Comparison of ENCODE assay signal across 7 mouse cellular contexts in genomic region chr10:37139443-37140165, GRCm38 (mm10). TPM values are rescaled to one million over a fixed set of nuclear protein-coding genes. Genes with fewer than 3 reads are reported as not detected.
DNase-seq lines count a peak whose midpoint lies in the region; ATAC-seq and TF ChIP-seq lines count a peak whose summit lies in the region.

No protein-coding gene starts in this region.

- peak; percentile 9 for DNase-seq in ES-CJ7 (ENCODE audit: low read depth, low spot score)
- peak; percentile 16 to 21 for DNase-seq in adrenal gland, postnatal 36 days
- DNase-seq in heart, postnatal 0 days (ENCODE audit: low spot score): peak; percentile 36
- DNase-seq in layer of hippocampus, adult 8-10 months (ENCODE audit: low spot score in 2 of 2): peak; percentile 5 to 13
- DNase-seq in lung, postnatal 0 days (ENCODE audit: low spot score): peak; percentile 59
- DNase-seq in right cerebral cortex, postnatal 10 days (ENCODE audit: low spot score in 2 of 2): peak; percentile 46 to 55

- TF ChIP-seq CTCF in heart, postnatal 0 days (IDR thresholded peaks at IDR 0.05; ENCODE audit: low read depth): no peak
- TF ChIP-seq CTCF in lung, postnatal 0 days (IDR thresholded peaks at IDR 0.05): no peak; the same call in 1 of the 2 replicates

- peak overlapping the region; percentile 81 for H3K4me2 ChIP-seq in embryonic facial prominence, embryonic 15.5 days (replicated peaks)
- H3K4me2 ChIP-seq in heart, postnatal 0 days (ENCODE audit: low read depth, low read length): peak overlapping the region; percentile 63
- peak overlapping the region; percentile 83 for H3K4me2 ChIP-seq in lung, postnatal 0 days (replicated peaks; ENCODE audit: low read depth, low read length)

- H3K27me3 ChIP-seq in embryonic facial prominence, embryonic 15.5 days: no peaks in the 10 kb centered on the region
- no peaks in the 10 kb centered on the region for H3K27me3 ChIP-seq in heart, postnatal 0 days (ENCODE audit: control insufficient read depth, insufficient read depth, low read length)
- H3K27me3 ChIP-seq in lung, postnatal 0 days (replicated peaks; ENCODE audit: insufficient read depth, low read length): no peaks in the 10 kb centered on the region

- H3K9me3 ChIP-seq in embryonic facial prominence, embryonic 15.5 days (replicated peaks): no peaks in the 10 kb centered on the region
- no peaks in the 10 kb centered on the region for H3K9me3 ChIP-seq in heart, postnatal 0 days (replicated peaks; ENCODE audit: control insufficient read depth, low read length)
- H3K9me3 ChIP-seq in lung, postnatal 0 days (ENCODE audit: low read length): no peaks in the 10 kb centered on the region

- peak overlapping the region; percentile 99 for H3K27ac ChIP-seq in embryonic facial prominence, embryonic 15.5 days (replicated peaks)
- H3K27ac ChIP-seq in heart, postnatal 0 days (ENCODE audit: low read depth): peak overlapping the region; percentile 98
- peak overlapping the region; percentile 89 for H3K27ac ChIP-seq in lung, postnatal 0 days (ENCODE audit: low read length)

- peaks cover 8% of the 10 kb centered on the region; the same call in 1 of the 2 replicates for H3K4me1 ChIP-seq in embryonic facial prominence, embryonic 15.5 days
- H3K4me1 ChIP-seq in heart, postnatal 0 days (ENCODE audit: control insufficient read depth, insufficient read depth): no peaks in the 10 kb centered on the region
- H3K4me1 ChIP-seq in lung, postnatal 0 days (ENCODE audit: insufficient read depth, low read depth, low read length): no peaks in the 10 kb centered on the region

- WGBS in embryonic facial prominence, embryonic 15.5 days: under 1% methylated on average over 26 of the region's 26 CpGs
- WGBS in heart, postnatal 0 days: under 1% methylated on average over 26 of the region's 26 CpGs
- under 1% methylated on average over 26 of the region's 26 CpGs for WGBS in lung, postnatal 0 days

- no peaks in the 10 kb centered on the region for H3K36me3 ChIP-seq in embryonic facial prominence, embryonic 15.5 days
- 0 out of 2 replicates have a peak, but pooled peaks cover 4% of the 10 kb centered on the region for H3K36me3 ChIP-seq in heart, postnatal 0 days (replicated peaks; ENCODE audit: control insufficient read depth, insufficient read depth, low read length)
- H3K36me3 ChIP-seq in lung, postnatal 0 days (ENCODE audit: insufficient read depth, low read length): no peaks in the 10 kb centered on the region

- ATAC-seq in embryonic facial prominence, embryonic 15.5 days (ENCODE audit: insufficient number of reproducible peaks, low FRiP score, low TSS enrichment, low read depth): no peak
- no peak for ATAC-seq in heart, postnatal 0 days (ENCODE audit: insufficient read depth, low read depth)
- no peak for ATAC-seq in lung, postnatal 0 days

- H3K9ac ChIP-seq in embryonic facial prominence, embryonic 15.5 days: peak overlapping the region; percentile 99
- peak overlapping the region; percentile 98 for H3K9ac ChIP-seq in heart, postnatal 0 days (replicated peaks; ENCODE audit: low read depth, low read length)
- peak overlapping the region; percentile 50 for H3K9ac ChIP-seq in lung, postnatal 0 days (replicated peaks; ENCODE audit: low read depth)

- peak overlapping the region; percentile 84 for H3K4me3 ChIP-seq in embryonic facial prominence, embryonic 15.5 days (replicated peaks)
- peak overlapping the region; percentile 95 for H3K4me3 ChIP-seq in heart, postnatal 0 days (ENCODE audit: low read depth, low read length)
- peak overlapping the region; percentile 76 for H3K4me3 ChIP-seq in lung, postnatal 0 days (ENCODE audit: low read depth, low read length)

- TF ChIP-seq EP300 in heart, postnatal 0 days (IDR thresholded peaks at IDR 0.05; ENCODE audit: low read depth): no peak
- TF ChIP-seq EP300 in lung, postnatal 0 days (IDR thresholded peaks at IDR 0.05): no peak

RNA-seq across cellular contexts. Expression of gene Marcks, which starts 0.9 kb away (rescaled TPM):
- total RNA-seq in adrenal gland, postnatal 36 days (2021): 10 to 100 TPM; 48.1 to 76.6 TPM
- polyA plus RNA-seq in embryonic facial prominence, embryonic 15.5 days (2015; fragmentation: Nextera tagmentation; extraction: Ambion mirVana): 141 and 153 TPM in 2 replicates
- 56.9 and 83.6 TPM in 2 replicates for total RNA-seq in heart, postnatal 0 days (2014; rRNA removed; ENCODE audit: low replicate concordance)
- 38.3 TPM in 2 replicates for polyA plus RNA-seq in heart, postnatal 0 days (2015; fragmentation: Nextera tagmentation; extraction: Ambion mirVana)
- total RNA-seq in layer of hippocampus, adult 8-10 months (2022): 100 to 1,000 TPM in 1 of 4 experiments, 10 to 100 TPM in 3; 75.1 to 100 (median 86.0) TPM
- polyA plus RNA-seq in lung, postnatal 0 days (2015; fragmentation: Nextera tagmentation; extraction: Ambion mirVana): 106 and 110 TPM in 2 replicates

Comparison
In these comparisons a context has a peak if more than half of its experiments do, and no peak if none do; other contexts are left out.
1. DNase-seq: peak in every context shown above with its lines; median percentile 59 in lung, postnatal 0 days; 50 in right cerebral cortex, postnatal 10 days; 36 in heart, postnatal 0 days; 18 in adrenal gland, postnatal 36 days; 9 in ES-CJ7; 9 in layer of hippocampus, adult 8-10 months.